Mouse (Mus musculus) liver, embryonic 16.5 days (tissue): ENCODE measurements at regions not wholly inside any gene's neighbourhood (a gene's known extent, or its start where the extent isn't known, plus 50 kb on each side); places are given as distances from the start of the nearest gene placed in this dataset.

Experiments used
- ATAC-seq: fragments of 200-750 bp; cut with Nextera tagmentation; 2 replicates; pipeline ENCODE4 v1.8.0; 2017; ENCODE audit warnings: low read depth, mild to moderate bottlenecking, moderate number of reproducible peaks, moderate library complexity
- H3K27ac ChIP-seq: fragments of 300-500 bp; sonication (generic); 2 replicates; pipeline ENCODE4 v1.5.1; 2014; ENCODE audit warnings: mild to moderate bottlenecking, low read length
- H3K27me3 ChIP-seq: fragments of 300-500 bp; sonication (generic); 2 replicates; pipeline ENCODE4 v1.6.1; 2014; ENCODE audit warnings: low read depth, low read length, mixed read lengths; ENCODE audit not compliant: control insufficient read depth, insufficient read depth
- H3K36me3 ChIP-seq: fragments of 300-500 bp; sonication (generic); 2 replicates; pipeline ENCODE4 v1.6.1; 2014; ENCODE audit warnings: mild to moderate bottlenecking; ENCODE audit not compliant: control insufficient read depth, insufficient read depth
- H3K4me1 ChIP-seq: fragments of 300-500 bp; sonication (generic); 2 replicates; pipeline ENCODE4 v1.6.1; 2014; ENCODE audit warnings: low read depth, low read length, mixed read lengths; ENCODE audit not compliant: control insufficient read depth
- H3K4me2 ChIP-seq: fragments of 300-500 bp; sonication (generic); 2 replicates; pipeline ENCODE4 v1.6.1; 2014; ENCODE audit warnings: low read depth, low read length, mixed read lengths
- H3K4me3 ChIP-seq: fragments of 300-500 bp; sonication (generic); 2 replicates; pipeline ENCODE4 v1.5.1; 2014; ENCODE audit warnings: low read depth, mild to moderate bottlenecking, low read length
- H3K9ac ChIP-seq: fragments of 300-500 bp; sonication (generic); 2 replicates; pipeline ENCODE4 v1.6.1; 2014; ENCODE audit warnings: low read depth, low read length
- H3K9me3 ChIP-seq: fragments of 300-500 bp; sonication (generic); replicated peaks from 2 replicates; pipeline ENCODE4 v1.6.1; 2016; ENCODE audit warnings: low read length; ENCODE audit not compliant: control insufficient read depth
- WGBS: fragments of 180-500 bp; shearing (Covaris S2); extraction: QIAGEN DNeasy Blood & Tissue Kit; methylation state at CpG from one replicate; pipeline ENCODE4 v1.1.7; 2014; ENCODE audit not compliant: insufficient replicate concordance; 5-methylcytosine and 5-hydroxymethylcytosine counted together

DNA sequence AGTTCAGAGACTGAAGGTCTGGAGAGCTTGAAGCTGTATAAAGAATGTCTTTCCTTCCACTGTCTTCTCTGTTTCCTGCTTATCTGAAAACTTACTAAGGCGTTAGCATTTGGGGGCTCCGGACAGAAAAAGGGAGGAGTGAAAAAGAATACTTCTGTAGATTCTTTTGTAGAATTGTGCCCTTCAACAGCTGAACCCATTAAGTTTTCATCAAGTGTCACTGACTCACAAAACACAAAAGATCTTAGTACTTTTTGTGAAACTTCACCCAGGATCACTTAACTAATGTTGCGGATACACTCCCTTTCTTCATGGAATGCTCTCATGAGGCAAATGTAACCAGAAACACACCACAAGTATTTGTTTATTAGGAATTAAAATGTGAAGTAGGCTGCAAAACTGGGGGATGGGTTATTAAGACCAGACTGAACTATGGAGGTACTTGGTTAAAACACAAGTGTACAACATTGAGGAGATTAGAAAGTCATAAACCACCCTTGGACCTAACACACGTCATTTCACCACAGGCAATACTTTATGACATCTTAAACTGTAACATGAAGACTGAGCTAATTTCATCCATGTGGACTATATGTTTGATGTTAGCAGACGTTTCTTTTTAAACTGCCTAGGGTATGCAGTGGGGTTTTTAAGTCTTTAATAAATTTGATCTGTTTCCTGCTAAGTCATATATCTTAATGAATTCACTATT lies 225.1 kb downstream of the Aldoart1 start:
- H3K4me3 ChIP-seq = no peak overlapping the region
- 57% methylated on average over 5 of the region's 5 CpGs for WGBS
- no peaks in the 10 kb centered on the region for H3K36me3 ChIP-seq
- H3K4me2 ChIP-seq = no peak overlapping the region
- H3K9ac ChIP-seq = no peak overlapping the region
- no peak for ATAC-seq
- no peak overlapping the region for H3K27ac ChIP-seq
- no peaks in the 10 kb centered on the region for H3K9me3 ChIP-seq
- no peaks in the 10 kb centered on the region for H3K27me3 ChIP-seq
- H3K4me1 ChIP-seq = no peaks in the 10 kb centered on the region

DNA sequence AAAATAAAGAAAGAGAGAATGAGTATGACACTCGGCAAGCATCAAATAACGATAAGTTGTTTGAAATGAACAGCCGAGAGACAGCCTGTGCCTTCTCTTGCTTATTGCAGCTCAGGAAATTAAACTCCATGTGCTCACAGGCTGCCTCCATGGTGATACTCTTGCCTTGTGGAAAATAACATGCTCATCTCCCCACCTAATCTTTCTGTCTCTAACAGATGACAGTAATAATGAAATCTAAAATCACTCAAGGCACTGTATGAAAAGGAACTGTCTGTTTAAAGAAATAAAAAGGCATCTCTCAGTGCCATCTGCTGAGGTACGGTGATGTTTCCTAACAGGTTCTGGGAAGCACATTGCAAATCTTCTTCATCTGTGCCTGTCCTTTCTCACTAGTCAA lies 247.3 kb downstream of the Aldoart1 start:
- 82% methylated on average over 4 of the region's 4 CpGs for WGBS
- no peak overlapping the region for H3K27ac ChIP-seq
- H3K4me2 ChIP-seq = no peak overlapping the region
- H3K36me3 ChIP-seq = no peaks in the 10 kb centered on the region
- H3K4me1 ChIP-seq = no peaks in the 10 kb centered on the region
- no peaks in the 10 kb centered on the region for H3K27me3 ChIP-seq
- H3K9me3 ChIP-seq = no peaks in the 10 kb centered on the region
- no peak overlapping the region for H3K9ac ChIP-seq
- no peak overlapping the region for H3K4me3 ChIP-seq
- ATAC-seq = no peak

DNA sequence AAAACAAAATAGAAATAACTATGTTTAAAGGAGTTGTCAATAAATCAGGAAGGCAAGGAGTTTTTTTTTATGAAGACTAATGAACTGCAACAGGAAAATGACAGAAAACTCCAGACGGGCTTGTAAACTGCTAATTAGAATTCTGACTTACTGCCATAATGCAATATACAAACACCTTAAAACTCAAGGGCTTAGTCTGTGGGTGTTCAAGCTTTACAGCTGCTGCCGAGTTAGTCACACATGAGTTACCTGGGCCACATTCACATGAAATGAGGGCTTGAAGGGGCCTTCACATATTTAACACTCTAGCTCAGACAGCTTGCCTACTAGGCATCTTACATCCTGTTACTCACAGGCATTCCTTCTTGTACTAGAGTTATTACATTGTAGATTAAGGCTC lies 256.9 kb downstream of the Aldoart1 start:
- ATAC-seq = no peak
- 60% methylated on average over 2 of the region's 2 CpGs for WGBS
- H3K27ac ChIP-seq = no peak overlapping the region

DNA sequence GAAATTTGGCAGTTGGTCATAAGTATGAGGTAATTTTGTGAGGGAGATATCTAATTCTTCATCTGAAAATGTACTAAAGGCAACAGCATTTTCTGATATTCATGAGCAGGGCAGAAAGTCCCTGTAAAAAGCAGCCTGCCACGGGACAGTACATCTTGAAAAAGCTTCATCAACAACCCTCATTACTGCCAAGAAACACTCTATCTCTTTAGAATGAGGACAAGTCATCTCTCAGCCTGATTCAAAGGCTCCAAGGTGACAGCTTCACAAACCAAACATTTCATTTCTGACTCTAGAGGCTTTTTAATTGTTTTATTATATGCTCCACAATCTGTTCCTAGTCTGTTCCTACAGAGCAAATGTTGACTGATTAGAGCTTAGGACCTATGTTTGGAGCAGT lies 260.3 kb downstream of the Aldoart1 start:
- no peaks in the 10 kb centered on the region for H3K4me1 ChIP-seq
- 25% methylated on average over 1 of the region's 1 CpGs for WGBS
- H3K36me3 ChIP-seq = no peaks in the 10 kb centered on the region
- no peak overlapping the region for H3K27ac ChIP-seq
- H3K27me3 ChIP-seq = no peaks in the 10 kb centered on the region
- H3K9me3 ChIP-seq = no peaks in the 10 kb centered on the region
- no peak for ATAC-seq
- H3K9ac ChIP-seq = no peak overlapping the region
- H3K4me3 ChIP-seq = no peak overlapping the region
- no peak overlapping the region for H3K4me2 ChIP-seq

More for the DNA sequence above, 256.9 kb downstream of the Aldoart1 start:
- no peaks in the 10 kb centered on the region for H3K27me3 ChIP-seq
- no peaks in the 10 kb centered on the region for H3K36me3 ChIP-seq
- no peaks in the 10 kb centered on the region for H3K4me1 ChIP-seq
- H3K9ac ChIP-seq = no peak overlapping the region
- no peak overlapping the region for H3K4me3 ChIP-seq
- H3K4me2 ChIP-seq = no peak overlapping the region
- no peaks in the 10 kb centered on the region for H3K9me3 ChIP-seq

DNA sequence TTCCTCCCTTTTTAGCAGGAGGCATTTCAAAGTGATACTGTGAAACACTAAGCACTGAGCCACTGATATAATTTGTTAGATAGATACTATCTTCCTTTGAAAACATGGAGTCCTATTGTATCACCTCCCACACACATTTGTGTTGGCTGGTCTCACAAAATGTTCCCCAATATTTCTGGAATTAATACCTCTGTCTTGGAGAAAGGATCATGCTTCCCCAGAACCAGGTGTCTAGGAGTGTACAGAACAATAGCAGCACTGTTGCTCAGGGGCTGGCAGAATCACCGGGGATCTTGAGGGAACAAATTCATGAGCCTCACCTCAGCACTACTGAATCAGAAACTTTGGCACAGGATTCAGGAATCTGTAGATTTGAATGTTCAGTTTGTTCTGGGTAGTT lies 277.5 kb downstream of the Aldoart1 start:
- Histone ChIP-seq H3K9me3 (no peaks in the 10 kb centered on the region), H3K36me3 (no peaks in the 10 kb centered on the region), H3K4me2 (no peak overlapping the region), H3K27me3 (no peaks in the 10 kb centered on the region), H3K4me3 (no peak overlapping the region), H3K27ac (no peak overlapping the region), H3K4me1 (no peaks in the 10 kb centered on the region), H3K9ac (no peak overlapping the region)
- no peak for ATAC-seq
- 71% methylated on average over 1 of the region's 1 CpGs for WGBS

DNA sequence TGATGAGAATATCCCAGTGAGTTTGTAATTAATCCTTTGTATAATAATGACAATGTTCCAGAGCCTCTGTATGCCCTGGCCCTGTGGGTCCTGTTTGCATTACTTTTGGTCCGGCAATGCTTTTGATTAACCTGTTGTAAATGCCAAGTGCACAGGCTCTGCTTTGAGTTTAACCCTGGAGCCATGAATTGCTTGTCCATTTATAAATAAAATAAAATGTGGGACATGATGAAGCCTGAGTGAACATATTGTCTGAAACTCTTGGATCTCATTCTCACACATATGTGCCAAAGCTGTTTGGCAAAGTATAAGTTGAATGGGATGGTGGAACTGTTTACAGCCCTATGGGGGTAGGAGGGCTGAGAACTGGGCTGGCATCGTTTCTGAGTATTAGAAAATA lies 280.5 kb downstream of the Aldoart1 start:
- 56% methylated on average over 2 of the region's 2 CpGs for WGBS
- Histone ChIP-seq H3K4me1 (no peaks in the 10 kb centered on the region), H3K36me3 (no peaks in the 10 kb centered on the region), H3K27me3 (no peaks in the 10 kb centered on the region), H3K9ac (no peak overlapping the region), H3K4me2 (no peak overlapping the region), H3K4me3 (no peak overlapping the region), H3K27ac (no peak overlapping the region), H3K9me3 (no peaks in the 10 kb centered on the region)
- no peak for ATAC-seq

DNA sequence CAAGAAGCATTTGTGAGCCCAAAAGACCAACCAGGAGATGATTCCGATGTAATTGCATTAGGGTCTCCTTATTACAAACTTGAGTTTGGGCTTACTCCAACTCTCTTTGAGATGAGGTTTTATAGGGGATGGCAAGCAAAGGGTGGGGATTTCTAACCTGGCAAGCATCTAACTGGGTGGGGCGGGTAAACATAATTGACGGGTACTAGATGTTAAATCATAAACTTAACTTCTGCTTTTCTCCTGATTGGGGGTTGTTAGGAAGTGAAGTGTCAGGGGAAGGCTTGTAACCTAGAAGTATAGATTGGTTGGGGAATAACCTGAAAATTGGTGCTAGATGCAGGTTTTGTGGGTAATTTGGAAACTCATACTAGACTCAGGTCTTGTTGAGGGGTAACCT lies 287.2 kb downstream of the Aldoart1 start:
- no peak for ATAC-seq
- H3K9me3 ChIP-seq = no peaks in the 10 kb centered on the region
- 56% methylated on average over 3 of the region's 3 CpGs for WGBS
- no peak overlapping the region for H3K4me3 ChIP-seq
- no peak overlapping the region for H3K27ac ChIP-seq
- H3K36me3 ChIP-seq = no peaks in the 10 kb centered on the region
- no peaks in the 10 kb centered on the region for H3K27me3 ChIP-seq
- no peaks in the 10 kb centered on the region for H3K4me1 ChIP-seq
- no peak overlapping the region for H3K9ac ChIP-seq
- H3K4me2 ChIP-seq = no peak overlapping the region

DNA sequence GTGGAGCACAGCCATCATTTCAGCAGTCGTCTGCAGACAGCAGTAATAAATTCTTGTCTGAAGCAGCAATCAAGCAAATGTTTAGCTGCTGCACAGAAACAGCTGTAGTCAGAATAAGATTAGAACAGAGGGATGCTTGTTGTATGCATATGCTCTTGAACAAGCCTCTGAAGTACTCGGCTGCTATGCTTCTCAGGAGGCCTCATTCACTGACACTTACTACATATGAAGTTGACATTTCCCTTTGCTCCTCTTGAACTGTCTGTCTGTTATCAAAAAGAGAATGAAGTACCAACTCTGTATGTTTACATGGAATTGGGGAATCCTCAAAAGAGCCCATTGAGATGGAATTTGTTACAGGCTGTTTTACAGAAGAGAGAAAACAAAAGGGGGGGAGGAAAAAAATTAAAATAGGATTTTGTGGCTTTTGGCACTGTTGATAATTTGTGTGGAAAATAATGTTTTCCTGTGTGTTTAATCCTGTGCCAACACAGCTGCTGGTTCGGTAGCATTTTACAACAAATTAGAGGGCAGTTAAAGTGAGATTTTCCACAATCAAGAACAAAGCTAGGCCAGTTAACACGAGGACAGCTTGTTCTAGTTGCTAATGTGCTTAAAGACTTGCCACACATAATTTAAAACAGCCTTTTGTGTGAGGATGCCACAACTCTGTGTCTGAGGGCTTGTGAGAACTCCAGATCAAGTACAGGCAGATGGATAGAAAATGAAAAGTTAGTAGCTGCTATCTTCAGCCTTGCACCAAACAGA lies 289.3 kb downstream of the Aldoart1 start:
- H3K36me3 ChIP-seq = no peaks in the 10 kb centered on the region

DNA sequence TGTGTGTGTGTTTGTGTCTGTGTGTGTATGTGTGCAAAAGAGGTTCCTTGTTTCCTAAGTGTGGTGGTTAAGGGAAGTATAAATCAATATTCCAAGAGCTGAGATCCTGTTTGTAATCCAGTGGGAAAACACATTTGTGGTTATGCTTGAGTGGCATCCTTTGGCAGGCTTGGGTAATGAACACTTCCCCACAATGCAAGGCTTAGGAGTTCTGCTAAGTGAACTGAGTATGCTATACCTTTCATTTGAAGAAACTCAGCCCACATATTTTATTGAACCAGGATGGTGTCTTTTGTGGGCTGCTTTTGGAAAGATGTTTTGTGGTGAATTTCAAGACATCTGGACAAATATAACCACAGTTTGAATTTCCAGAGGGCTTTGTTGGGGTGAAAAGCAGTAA lies 298.2 kb downstream of the Aldoart1 start:
- Histone ChIP-seq H3K4me1 (no peaks in the 10 kb centered on the region), H3K36me3 (no peaks in the 10 kb centered on the region), H3K27ac (no peak overlapping the region), H3K4me2 (no peak overlapping the region), H3K9ac (no peak overlapping the region), H3K4me3 (no peak overlapping the region), H3K27me3 (no peaks in the 10 kb centered on the region), H3K9me3 (no peaks in the 10 kb centered on the region)
- ATAC-seq = no peak

More for the DNA sequence above, 289.3 kb downstream of the Aldoart1 start:
- no peaks in the 10 kb centered on the region for H3K27me3 ChIP-seq
- H3K27ac ChIP-seq = no peak overlapping the region
- H3K4me3 ChIP-seq = no peak overlapping the region
- no peak overlapping the region for H3K9ac ChIP-seq
- no peaks in the 10 kb centered on the region for H3K4me1 ChIP-seq
- ATAC-seq = no peak
- 30% methylated on average over 4 of the region's 4 CpGs for WGBS
- no peaks in the 10 kb centered on the region for H3K9me3 ChIP-seq
- no peak overlapping the region for H3K4me2 ChIP-seq
